Mouse (Mus musculus) left cerebral cortex, postnatal 25 days (tissue): Measurements from ENCODE around the gene Msrb3. TPM values are rescaled to one million over a fixed set of nuclear protein-coding genes. Genes with fewer than 3 reads are reported as not detected.

Source experiments
- DNase-seq, 2 experiments: peaks; one replicate each; pipeline ENCODE4 v3.0.0; 2022; ENCODE audit warnings: low spot score in 2 of 2, mixed read lengths in 1 of 2
- intact Hi-C: fragments of 180-260 bp; cut with DNase I; formaldehyde crosslinking; loops from one replicate; pipeline ENCODE4 v1.15.1; 2025
- total RNA-seq, 2 experiments: library from RNA; stranded (reverse); gene quantifications; 2 replicates each; pipeline ENCODE4 v1.2.3; 2021

The Msrb3 gene
- total RNA-seq: 1 to 10 TPM; 5.7 to 6.0 TPM

- peak; percentile 57 to 83 for DNase-seq
- intact Hi-C loops: no loop called here
Measured at GRCm38 (mm10) chr10:120898785-120899762, at the start of gene Msrb3. Gene Msrb3, minus strand, starts transcription at chr10:120899101.

GRCm38 (mm10) chr10:120948461-120948860, 49.6 kb upstream of the Msrb3 start:
- intact Hi-C loops: no loop called here
- DNase-seq: no peak

- DNase-seq: no peak
- intact Hi-C loops: no loop called here
Measured at GRCm38 (mm10) chr10:120947842-120948241, 48.9 kb upstream of the Msrb3 start.

GRCm38 (mm10) chr10:120946847-120947246, 47.9 kb upstream of the Msrb3 start:
- intact Hi-C loops: no loop called here
- DNase-seq: no peak

- intact Hi-C loops: loop anchor here (1.0 to 2.0 kb wide), 3 partner anchors 40 to 317 kb away; partner anchors contain the start of genes Lemd3 and Wif1
- DNase-seq: no peak
Measured at GRCm38 (mm10) chr10:120938904-120939208, 40.0 kb upstream of the Msrb3 start.

GRCm38 (mm10) chr10:120938077-120938903, 39.4 kb upstream of the Msrb3 start:
- peak; percentile 57 to 74 for DNase-seq

GRCm38 (mm10) chr10:120929536-120929935, 30.6 kb upstream of the Msrb3 start:
- DNase-seq: no peak
- intact Hi-C loops: no loop called here

More at GRCm38 (mm10) chr10:120938077-120938903, 39.4 kb upstream of the Msrb3 start:
- intact Hi-C loops: loop anchor here (1.0 to 2.0 kb wide), 3 partner anchors 41 to 318 kb away; partner anchors contain the start of genes Lemd3 and Wif1

- DNase-seq: no peak
- intact Hi-C loops: no loop called here
Measured at GRCm38 (mm10) chr10:120928183-120928582, 29.3 kb upstream of the Msrb3 start.

- intact Hi-C loops: no loop called here
- DNase-seq: no peak
Measured at GRCm38 (mm10) chr10:120926156-120926555, 27.3 kb upstream of the Msrb3 start.

GRCm38 (mm10) chr10:120921501-120921900, 22.6 kb upstream of the Msrb3 start:
- intact Hi-C loops: no loop called here
- DNase-seq: no peak

GRCm38 (mm10) chr10:120920604-120921003, 21.7 kb upstream of the Msrb3 start:
- no peak for DNase-seq
- intact Hi-C loops: no loop called here

- intact Hi-C loops: no loop called here
- DNase-seq: no peak
Measured at GRCm38 (mm10) chr10:120916250-120916649, 17.3 kb upstream of the Msrb3 start.

GRCm38 (mm10) chr10:120914948-120915631, 16.2 kb upstream of the Msrb3 start:
- intact Hi-C loops: no loop called here

GRCm38 (mm10) chr10:120914286-120914685, 15.4 kb upstream of the Msrb3 start:
- intact Hi-C loops: no loop called here
- no peak for DNase-seq

More at GRCm38 (mm10) chr10:120914948-120915631, 16.2 kb upstream of the Msrb3 start:
- DNase-seq: no peak

- no peak for DNase-seq
- intact Hi-C loops: no loop called here
Measured at GRCm38 (mm10) chr10:120913796-120914195, 14.9 kb upstream of the Msrb3 start.

- DNase-seq: no peak
- intact Hi-C loops: no loop called here
Measured at GRCm38 (mm10) chr10:120911971-120912370, 13.1 kb upstream of the Msrb3 start.

GRCm38 (mm10) chr10:120908776-120909574, 10.1 kb upstream of the Msrb3 start:
- no peak for DNase-seq
- intact Hi-C loops: no loop called here

- intact Hi-C loops: no loop called here
- DNase-seq: no peak
Measured at GRCm38 (mm10) chr10:120904676-120905075, 5.8 kb upstream of the Msrb3 start.
